8 mouse cellular contexts compared by ENCODE assay signal in genomic region chr3:59343026-59343425, GRCm38 (mm10). TPM values are rescaled to one million over a fixed set of nuclear protein-coding genes. Genes with fewer than 3 reads are reported as not detected.
DNase-seq lines count a peak whose midpoint lies in the region; ATAC-seq and TF ChIP-seq lines count a peak whose summit lies in the region.

No protein-coding gene starts in this region.

- peak; percentile 25 for DNase-seq in testis, postnatal 14 days (ENCODE audit: low spot score)
- no peak for DNase-seq in testis, postnatal 10 days (ENCODE audit: low spot score)
- peak; percentile 69 for DNase-seq in gastrocnemius, postnatal 14 days
- DNase-seq in lung, postnatal 0 days (ENCODE audit: low spot score): peak; percentile 70
- DNase-seq in spleen, postnatal 4 days (ENCODE audit: low spot score in 2 of 2): no peak
- DNase-seq in left cerebral cortex, postnatal 25 days (ENCODE audit: low spot score in 2 of 2): no peak

- no peak for TF ChIP-seq EP300 in lung, postnatal 0 days (IDR thresholded peaks at IDR 0.05)

- ATAC-seq in hindbrain, embryonic 16.5 days: peak; percentile 16; the same call in 1 of the 2 replicates
- ATAC-seq in lung, postnatal 0 days: peak; percentile 69
- no peak for ATAC-seq in granulocyte monocyte progenitor cell, adult 5-6 weeks (replicated peaks; ENCODE audit: poor library complexity, severe bottlenecking)

- no peaks in the 10 kb centered on the region for H3K9me3 ChIP-seq in hindbrain, embryonic 16.5 days (ENCODE audit: control insufficient read depth, low read length)
- no peaks in the 10 kb centered on the region for H3K9me3 ChIP-seq in lung, postnatal 0 days (ENCODE audit: low read length)

- no peaks in the 10 kb centered on the region for H3K27me3 ChIP-seq in hindbrain, embryonic 16.5 days (replicated peaks; ENCODE audit: control insufficient read depth, insufficient read depth, low read length)
- H3K27me3 ChIP-seq in lung, postnatal 0 days (replicated peaks; ENCODE audit: insufficient read depth, low read length): no peaks in the 10 kb centered on the region

- H3K36me3 ChIP-seq in hindbrain, embryonic 16.5 days (ENCODE audit: control insufficient read depth, insufficient read depth, low read length): no peaks in the 10 kb centered on the region
- H3K36me3 ChIP-seq in lung, postnatal 0 days (ENCODE audit: insufficient read depth, low read length): no peaks in the 10 kb centered on the region

- no peak overlapping the region for H3K27ac ChIP-seq in hindbrain, embryonic 16.5 days (ENCODE audit: low read depth, low read length)
- no peak overlapping the region for H3K27ac ChIP-seq in lung, postnatal 0 days (ENCODE audit: low read length)

- intact Hi-C loops in gastrocnemius, postnatal 14 days (cut with DNase I; ENCODE audit: low total_unique reads): no loop called here
- intact Hi-C loops in left cerebral cortex, postnatal 25 days (cut with DNase I): no loop called here

- no peak overlapping the region; the same call in 1 of the 2 replicates for H3K9ac ChIP-seq in hindbrain, embryonic 16.5 days (ENCODE audit: low read depth, low read length)
- H3K9ac ChIP-seq in lung, postnatal 0 days (replicated peaks; ENCODE audit: low read depth): no peak overlapping the region

- no peak for TF ChIP-seq CTCF in lung, postnatal 0 days (IDR thresholded peaks at IDR 0.05)

- WGBS in hindbrain, embryonic 16.5 days: 52% methylated on average over 4 of the region's 4 CpGs
- 48% methylated on average over 4 of the region's 4 CpGs for WGBS in lung, postnatal 0 days

- peak overlapping the region; percentile 80 for H3K4me2 ChIP-seq in hindbrain, embryonic 16.5 days (ENCODE audit: low read length)
- H3K4me2 ChIP-seq in lung, postnatal 0 days (replicated peaks; ENCODE audit: low read depth, low read length): peak overlapping the region; percentile 94

- H3K4me3 ChIP-seq in hindbrain, embryonic 16.5 days (ENCODE audit: low read length): peak overlapping the region; percentile 66
- peak overlapping the region; percentile 65; the same call in 1 of the 2 replicates for H3K4me3 ChIP-seq in lung, postnatal 0 days (ENCODE audit: low read depth, low read length)

- H3K4me1 ChIP-seq in hindbrain, embryonic 16.5 days (ENCODE audit: control insufficient read depth, insufficient read depth, low read depth, low read length): peaks cover 6% of the 10 kb centered on the region; the same call in 1 of the 2 replicates
- H3K4me1 ChIP-seq in lung, postnatal 0 days (ENCODE audit: insufficient read depth, low read depth, low read length): no peaks in the 10 kb centered on the region

RNA-seq across cellular contexts. Expression of gene Igsf10, which starts 1.2 kb away (rescaled TPM):
- 10 to 100 TPM; 14.4 to 26.0 TPM for total RNA-seq in gastrocnemius, postnatal 14 days (2021)
- polyA plus RNA-seq in hindbrain, embryonic 16.5 days (2015; fragmentation: Nextera tagmentation; extraction: Ambion mirVana): 2.8 and 2.9 TPM in 2 replicates
- polyA plus RNA-seq in lung, postnatal 0 days (2015; fragmentation: Nextera tagmentation; extraction: Ambion mirVana): 2.8 and 3.4 TPM in 2 replicates
- total RNA-seq in granulocyte monocyte progenitor cell, adult 5-6 weeks (2014; fragmentation: Nextera tagmentation): not detected in 2 replicates
- not detected in 2 replicates for total RNA-seq in granulocyte monocyte progenitor cell, adult 5-6 weeks (2017)
- 1 to 10 TPM; 1.9 to 2.5 TPM for total RNA-seq in left cerebral cortex, postnatal 25 days (2021)

Comparison
In these comparisons a context has a peak if more than half of its experiments do, and no peak if none do; other contexts are left out.
1. DNase-seq: peak in testis, postnatal 14 days (single experiment), gastrocnemius, postnatal 14 days (single experiment) and lung, postnatal 0 days (single experiment); none in testis, postnatal 10 days (single experiment), spleen, postnatal 4 days (0 of 2) and left cerebral cortex, postnatal 25 days (0 of 2).
2. RNA of gene Igsf10, which starts 1.2 kb away (total RNA-seq): 14.4 to 26.0 TPM in gastrocnemius, postnatal 14 days; 1.9 to 2.5 TPM in left cerebral cortex, postnatal 25 days and not detected in granulocyte monocyte progenitor cell, adult 5-6 weeks; every median in the first group is over 4 times any median in the second.